Mouse (Mus musculus) cerebral cortex, adult 2 months (tissue): ENCODE measurements around the gene Cyp2c39.

ENCODE experiments used
- WGBS: fragments of 180-500 bp; shearing (Covaris S2); methylation state at CpG from one replicate; pipeline ENCODE4 v1.1.7; 2018; 5-methylcytosine and 5-hydroxymethylcytosine counted together

Gene Cyp2c39

DNA sequence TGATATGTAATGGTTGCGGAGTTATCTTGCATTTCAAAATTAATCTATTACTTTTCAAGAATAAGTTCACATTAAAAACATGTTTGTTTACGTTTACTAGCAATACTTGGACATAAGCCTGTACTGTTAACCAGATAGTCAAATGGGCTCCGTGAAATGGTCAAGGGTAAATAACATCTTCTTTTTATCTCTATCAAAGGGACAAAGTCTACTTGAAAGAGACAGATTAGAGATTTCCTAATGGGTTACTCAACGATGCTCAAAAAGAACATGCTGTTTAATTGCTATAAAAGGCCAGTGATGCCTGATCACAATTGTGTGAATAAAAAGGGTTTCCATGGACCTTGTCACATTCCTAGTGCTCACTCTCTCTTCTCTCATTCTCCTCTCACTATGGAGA lies at the start of gene Cyp2c39:
Cyp2c39 (plus strand) TSS at position 329 of the 400 bp plus-strand sequence.
- 75% methylated on average over 4 of the region's 4 CpGs for WGBS

GRCm38 (mm10) chr19:39462941-39463340 lies 47.7 kb upstream of the Cyp2c39 start, which contains the start of gene Cyp2c38:
TSS of gene Cyp2c38 (minus strand) at chr19:39463075.
- WGBS: 86% methylated on average over 1 of the region's 1 CpGs

- WGBS: 96% methylated on average over 1 of the region's 1 CpGs
Measured at GRCm38 (mm10) chr19:39483961-39484360, 26.7 kb upstream of the Cyp2c39 start.

DNA sequence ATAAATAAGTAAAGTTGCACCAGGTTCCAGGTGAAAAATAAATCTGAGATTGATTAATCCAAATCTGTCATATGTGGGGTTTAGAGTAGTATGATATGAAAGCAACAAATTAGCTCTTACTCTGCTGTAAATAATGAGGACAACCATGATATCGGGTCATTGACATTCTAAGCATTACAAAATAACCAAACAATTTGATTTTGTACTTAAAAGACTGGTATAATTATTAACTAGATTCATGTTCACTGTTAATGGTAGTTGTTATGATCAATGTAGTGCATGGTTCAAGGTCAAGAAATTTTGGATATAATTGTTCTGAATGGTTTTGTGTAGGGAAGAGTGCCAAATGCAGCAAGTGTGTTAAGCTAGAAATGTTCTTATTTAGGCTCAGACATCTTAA lies 1.1 kb upstream of the Cyp2c39 start:
- WGBS: 70% methylated on average over 1 of the region's 1 CpGs
